Mouse (Mus musculus): ENCODE measurements at regions not wholly inside any gene's neighbourhood (a gene's known extent, or its start where the extent isn't known, plus 50 kb on each side); places are given as distances from the start of the nearest gene placed in this dataset.
A peak's percentile ranks its signal among the peaks of the same experiment; 100 is the strongest.

- DNase-seq (ENCODE audit: low spot score in 2 of 2): no peak
These were observed 57.8 kb upstream of the Zfand5 start for GRCm38 (mm10) chr19:21214253-21214652.

- DNase-seq (ENCODE audit: low spot score in 2 of 2): no peak
These were observed 78.6 kb upstream of the Zfand5 start for GRCm38 (mm10) chr19:21193461-21193860.

GRCm38 (mm10) chr19:21192576-21192975 lies 79.5 kb upstream of the Zfand5 start:
- DNase-seq (ENCODE audit: low spot score in 2 of 2): no peak

- no peak for DNase-seq (ENCODE audit: low spot score in 2 of 2)
These were observed 82.9 kb upstream of the Zfand5 start for GRCm38 (mm10) chr19:21189216-21189615.

- no peak for DNase-seq (ENCODE audit: low spot score in 2 of 2)
These were observed 85.4 kb upstream of the Zfand5 start for GRCm38 (mm10) chr19:21186656-21187055.

- DNase-seq (ENCODE audit: low spot score in 2 of 2): no peak
These were observed 86.1 kb upstream of the Zfand5 start for GRCm38 (mm10) chr19:21186016-21186415.

- no peak for DNase-seq (ENCODE audit: low spot score in 2 of 2)
These were observed 89.0 kb upstream of the Zfand5 start for GRCm38 (mm10) chr19:21183028-21183427.

GRCm38 (mm10) chr19:21179886-21180285 lies 92.2 kb upstream of the Zfand5 start:
- no peak for DNase-seq (ENCODE audit: low spot score in 2 of 2)

- DNase-seq (ENCODE audit: low spot score in 2 of 2): no peak
These were observed 96.6 kb upstream of the Zfand5 start for GRCm38 (mm10) chr19:21175426-21175831.

- no peak for DNase-seq (ENCODE audit: low spot score in 2 of 2)
These were observed 97.4 kb upstream of the Zfand5 start for GRCm38 (mm10) chr19:21174636-21175035.

- no peak for DNase-seq (ENCODE audit: low spot score in 2 of 2)
These were observed 98.1 kb upstream of the Zfand5 start for GRCm38 (mm10) chr19:21173896-21174483.

GRCm38 (mm10) chr19:21171191-21171590 lies 100.9 kb upstream of the Zfand5 start:
- DNase-seq (ENCODE audit: low spot score in 2 of 2): no peak

GRCm38 (mm10) chr19:21170785-21171184 lies 101.3 kb upstream of the Zfand5 start:
- DNase-seq (ENCODE audit: low spot score in 2 of 2): no peak

GRCm38 (mm10) chr19:21166939-21167338 lies 105.1 kb upstream of the Zfand5 start:
- DNase-seq (ENCODE audit: low spot score in 2 of 2): no peak

- DNase-seq (ENCODE audit: low spot score in 2 of 2): no peak
These were observed 105.6 kb upstream of the Zfand5 start for GRCm38 (mm10) chr19:21166465-21166860.

- DNase-seq (ENCODE audit: low spot score in 2 of 2): peak in 1 of 2 experiments; percentile 2
These were observed 106.2 kb upstream of the Zfand5 start for GRCm38 (mm10) chr19:21165763-21166464.

- no peak for DNase-seq (ENCODE audit: low spot score in 2 of 2)
These were observed 108.1 kb upstream of the Zfand5 start for GRCm38 (mm10) chr19:21163978-21164377.

GRCm38 (mm10) chr19:21160946-21161345 lies 111.1 kb upstream of the Zfand5 start:
- no peak for DNase-seq (ENCODE audit: low spot score in 2 of 2)

- no peak for DNase-seq (ENCODE audit: low spot score in 2 of 2)
These were observed 112.6 kb upstream of the Zfand5 start for GRCm38 (mm10) chr19:21159189-21160137.

GRCm38 (mm10) chr19:21154162-21154561 lies 117.9 kb upstream of the Zfand5 start:
- DNase-seq (ENCODE audit: low spot score in 2 of 2): no peak

- DNase-seq (ENCODE audit: low spot score in 2 of 2): peak in 1 of 2 experiments; percentile 20
These were observed 120.1 kb upstream of the Zfand5 start for GRCm38 (mm10) chr19:21152027-21152426.

- DNase-seq (ENCODE audit: low spot score in 2 of 2): no peak
These were observed 121.2 kb upstream of the Zfand5 start for GRCm38 (mm10) chr19:21150849-21151248.

All from right cerebral cortex, adult 2 months (tissue).